In the genomic region with DNA sequence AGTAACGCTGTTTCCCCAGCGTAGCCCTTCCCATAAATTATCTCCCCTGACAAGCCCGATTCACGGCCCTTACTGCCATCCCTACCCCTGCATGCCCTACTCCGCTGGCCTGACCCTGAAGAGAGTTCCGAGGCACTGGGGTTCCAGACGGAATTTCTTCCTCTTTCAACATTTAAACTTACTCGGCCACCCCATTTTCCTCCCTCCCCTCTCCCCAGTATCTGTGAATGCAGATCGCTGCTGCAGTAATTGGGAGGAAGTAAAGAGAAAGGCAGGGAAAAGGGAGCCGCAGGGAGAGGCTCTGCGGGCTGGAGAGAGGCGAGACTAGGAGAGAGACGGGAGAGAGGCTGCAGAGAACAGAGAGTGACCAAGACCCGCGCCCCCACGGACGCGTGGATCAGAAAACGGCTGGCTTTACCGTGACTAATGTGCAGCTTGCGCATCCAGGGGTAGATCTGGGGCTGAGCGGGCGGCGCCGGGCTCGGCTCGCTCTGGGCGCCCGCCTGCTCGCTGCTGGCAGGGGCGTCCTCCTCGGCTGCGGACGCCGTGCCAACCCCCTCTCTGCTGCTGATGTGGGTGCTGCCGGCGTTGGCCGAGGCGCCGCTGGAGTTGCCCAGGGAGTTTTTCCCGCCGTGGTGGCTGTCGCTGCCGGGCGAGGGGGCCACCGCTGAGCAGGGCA, we compare ENCODE assay signal across 9 mouse cellular contexts. TPM values are rescaled to one million over a fixed set of nuclear protein-coding genes. Genes with fewer than 3 reads are reported as not detected.
DNase-seq lines count a peak whose midpoint lies in the region; ATAC-seq and TF ChIP-seq lines count a peak whose summit lies in the region.
"Had no signal": no experiment of that assay in that cellular context is flagged by ENCODE, and none has a peak within 500 bp of the region (broad histone marks: within the 10 kb centered on the region; RNA-seq: fewer than 3 reads in every experiment).

No protein-coding gene starts in this region.

- no peaks in the 10 kb centered on the region for H3K36me3 ChIP-seq in hindbrain, postnatal 0 days (ENCODE audit: insufficient read depth, low read length)
- H3K36me3 ChIP-seq in liver, embryonic 16.5 days (ENCODE audit: control insufficient read depth, insufficient read depth), result no peaks in the 10 kb centered on the region

- WGBS in hindbrain, postnatal 0 days, result 0% methylated on average over 33 of the region's 46 CpGs
- WGBS in liver, embryonic 16.5 days (ENCODE audit: insufficient replicate concordance), result 4% methylated on average over 46 of the region's 46 CpGs

- peak; percentile 66 for DNase-seq in NIH3T3 (ENCODE audit: low read depth)
- DNase-seq in adrenal gland, postnatal 14 days, result peak; percentile 62
- DNase-seq in hindbrain, postnatal 0 days (ENCODE audit: low spot score), result no peak
- no peak for DNase-seq in right cerebral cortex, postnatal 36 days (ENCODE audit: low spot score in 2 of 2)
- no peak for DNase-seq in layer of hippocampus, postnatal 36 days
- no peak for DNase-seq in right cerebral cortex, adult 2 months (ENCODE audit: low spot score in 2 of 2)

- H3K27ac ChIP-seq in hindbrain, postnatal 0 days, result peak overlapping the region; percentile 69
- H3K27ac ChIP-seq in liver, embryonic 16.5 days (ENCODE audit: low read length), result no peak overlapping the region

- H3K4me2 ChIP-seq in hindbrain, postnatal 0 days (ENCODE audit: low read depth, low read length), result peak overlapping the region; percentile 52
- H3K4me2 ChIP-seq in liver, embryonic 16.5 days (ENCODE audit: low read depth, low read length), result peak overlapping the region; percentile 34

- H3K9me3 ChIP-seq in hindbrain, postnatal 0 days (ENCODE audit: low read length), result no peaks in the 10 kb centered on the region
- no peaks in the 10 kb centered on the region for H3K9me3 ChIP-seq in liver, embryonic 16.5 days (replicated peaks; ENCODE audit: control insufficient read depth, low read length)

- TF ChIP-seq CTCF in hindbrain, postnatal 0 days (IDR thresholded peaks at IDR 0.05; ENCODE audit: low read depth), result no peak

- 0 out of 2 replicates have a peak, but pooled peaks have one; percentile 40 for ATAC-seq in hindbrain, postnatal 0 days
- ATAC-seq in liver, embryonic 16.5 days (ENCODE audit: low read depth), result no peak

- H3K4me3 ChIP-seq in hindbrain, postnatal 0 days (ENCODE audit: low read length), result peak overlapping the region; percentile 41
- H3K4me3 ChIP-seq in liver, embryonic 16.5 days (ENCODE audit: low read depth, low read length), result peak overlapping the region; percentile 48

- peak overlapping the region; percentile 44 for H3K9ac ChIP-seq in hindbrain, postnatal 0 days (replicated peaks; ENCODE audit: low read length)
- 0 out of 2 replicates have a peak overlapping the region, but pooled peaks have one; percentile 24 for H3K9ac ChIP-seq in liver, embryonic 16.5 days (ENCODE audit: low read depth, low read length)

- peaks cover 87% of the 10 kb centered on the region for H3K27me3 ChIP-seq in hindbrain, postnatal 0 days (ENCODE audit: insufficient read depth, low read length)
- peaks cover 93% of the 10 kb centered on the region for H3K27me3 ChIP-seq in liver, embryonic 16.5 days (ENCODE audit: control insufficient read depth, insufficient read depth, low read depth, low read length)

- H3K4me1 ChIP-seq in hindbrain, postnatal 0 days (ENCODE audit: insufficient read depth, low read length), result no peaks in the 10 kb centered on the region
- no peaks in the 10 kb centered on the region for H3K4me1 ChIP-seq in liver, embryonic 16.5 days (ENCODE audit: control insufficient read depth, low read depth, low read length)

RNA-seq across cellular contexts. Expression of a gene that starts 0.9 kb away (rescaled TPM):
- total RNA-seq in adrenal gland, postnatal 14 days (2021), result 25.8 and 26.3 TPM in 2 replicates
- total RNA-seq in hindbrain, postnatal 0 days (2014; rRNA removed), result 99.2 and 108 TPM in 2 replicates
- polyA plus RNA-seq in hindbrain, postnatal 0 days (2015; fragmentation: Nextera tagmentation; extraction: Ambion mirVana), result 81.7 and 89.4 TPM in 2 replicates
- polyA plus RNA-seq in liver, embryonic 16.5 days (2015; fragmentation: Nextera tagmentation; extraction: Ambion mirVana), result 0.26 and 0.68 TPM in 2 replicates
- total RNA-seq in layer of hippocampus, postnatal 36 days (2021), result not detected
- total RNA-seq: neutrophil, adult 5-6 weeks had no signal

RNA-seq across cellular contexts. Expression of a gene that starts 5.0 kb away (rescaled TPM):
- 3.7 and 5.9 TPM in 2 replicates for total RNA-seq in adrenal gland, postnatal 14 days (2021)
- total RNA-seq in hindbrain, postnatal 0 days (2014; rRNA removed), result 12.3 and 25.8 TPM in 2 replicates
- polyA plus RNA-seq in hindbrain, postnatal 0 days (2015; fragmentation: Nextera tagmentation; extraction: Ambion mirVana), result 6.0 and 7.7 TPM in 2 replicates
- not detected in 2 replicates for polyA plus RNA-seq in liver, embryonic 16.5 days (2015; fragmentation: Nextera tagmentation; extraction: Ambion mirVana)
- total RNA-seq in layer of hippocampus, postnatal 36 days (2021), result not detected
- total RNA-seq: common myeloid progenitor, adult 5-6 weeks; neutrophil, adult 5-6 weeks had no signal

RNA-seq across cellular contexts. Expression of a gene that starts 9.6 kb away (rescaled TPM):
- 6.9 and 10.5 TPM in 2 replicates for total RNA-seq in adrenal gland, postnatal 14 days (2021)
- total RNA-seq in hindbrain, postnatal 0 days (2014; rRNA removed), result 8.7 and 9.8 TPM in 2 replicates
- 7.9 and 8.8 TPM in 2 replicates for polyA plus RNA-seq in hindbrain, postnatal 0 days (2015; fragmentation: Nextera tagmentation; extraction: Ambion mirVana)
- 0.14 and 0.27 TPM in 2 replicates for polyA plus RNA-seq in liver, embryonic 16.5 days (2015; fragmentation: Nextera tagmentation; extraction: Ambion mirVana)
- not detected for total RNA-seq in layer of hippocampus, postnatal 36 days (2021)
- total RNA-seq: neutrophil, adult 5-6 weeks had no signal

RNA-seq across cellular contexts. Expression of a gene that starts 9.6 kb away (rescaled TPM):
- 1.3 and 1.4 TPM in 2 replicates for total RNA-seq in adrenal gland, postnatal 14 days (2021)
- total RNA-seq in hindbrain, postnatal 0 days (2014; rRNA removed), result 0.83 and 2.2 TPM in 2 replicates
- polyA plus RNA-seq in hindbrain, postnatal 0 days (2015; fragmentation: Nextera tagmentation; extraction: Ambion mirVana), result not detected in 2 replicates
- not detected in 2 replicates for polyA plus RNA-seq in liver, embryonic 16.5 days (2015; fragmentation: Nextera tagmentation; extraction: Ambion mirVana)
- not detected for total RNA-seq in layer of hippocampus, postnatal 36 days (2021)
- total RNA-seq: common myeloid progenitor, adult 5-6 weeks; neutrophil, adult 5-6 weeks had no signal

RNA-seq across cellular contexts. Expression of a gene that starts 12.0 kb away (rescaled TPM):
- 6.4 and 7.3 TPM in 2 replicates for total RNA-seq in adrenal gland, postnatal 14 days (2021)
- 4.8 and 7.3 TPM in 2 replicates for total RNA-seq in hindbrain, postnatal 0 days (2014; rRNA removed)
- polyA plus RNA-seq in hindbrain, postnatal 0 days (2015; fragmentation: Nextera tagmentation; extraction: Ambion mirVana), result 10.5 and 12.0 TPM in 2 replicates
- 0.07 and 0.13 TPM in 2 replicates for polyA plus RNA-seq in liver, embryonic 16.5 days (2015; fragmentation: Nextera tagmentation; extraction: Ambion mirVana)
- total RNA-seq in layer of hippocampus, postnatal 36 days (2021), result not detected
- total RNA-seq: neutrophil, adult 5-6 weeks had no signal

Comparison
In these comparisons a context has a peak if more than half of its experiments do, and no peak if none do; other contexts are left out.
1. DNase-seq: peak in NIH3T3 (single experiment) and adrenal gland, postnatal 14 days (single experiment); none in hindbrain, postnatal 0 days (single experiment), right cerebral cortex, postnatal 36 days (0 of 2), layer of hippocampus, postnatal 36 days (0 of 2) and right cerebral cortex, adult 2 months (0 of 2).
2. RNA of a gene that starts 0.9 kb away (total RNA-seq): 99.2 to 108 TPM in hindbrain, postnatal 0 days and 25.8 to 26.3 TPM in adrenal gland, postnatal 14 days; not detected in layer of hippocampus, postnatal 36 days; every median in the first group is over 10 times any median in the second.